Mouse (Mus musculus): ENCODE results near the gene Selenom. TPM values are rescaled to one million over a fixed set of nuclear protein-coding genes. Genes with fewer than 3 reads are reported as not detected.

Selenom gene
- polyA plus RNA-seq, 1 experiment, result 889 TPM

- Histone ChIP-seq H3K27ac (ENCODE audit: insufficient read depth, low read length) (no peak within 1 kb of the TSS), H3K4me1 (ENCODE audit: control insufficient read depth, insufficient read depth, low read length) (peaks cover 22% of the 10 kb centered on the region), H3K27me3 (ENCODE audit: control insufficient read depth, insufficient read depth, low read length) (no peaks in the 10 kb centered on the region), H3K4me3 (replicated peaks; ENCODE audit: insufficient read depth, low read depth, low read length) (no peak within 1 kb of the TSS)
- 12% methylated on average over 11 of the region's 11 CpGs for WGBS
- peak in 1 of 2 experiments; percentile 49 for DNase-seq
- no peak for TF ChIP-seq CTCF (IDR thresholded peaks at IDR 0.05; ENCODE audit: borderline replicate concordance, insufficient read depth, low read depth, low read length)
- no peak for TF ChIP-seq POLR2A (IDR thresholded peaks at IDR 0.05; ENCODE audit: borderline replicate concordance, insufficient read depth, low read length)
Measured at GRCm38 (mm10) chr11:3487952-3488570, 26.4 kb upstream of the Selenom start, which contains the start of gene Pla2g3. Gene Pla2g3 (plus strand): TSS chr11:3488284.

DNA sequence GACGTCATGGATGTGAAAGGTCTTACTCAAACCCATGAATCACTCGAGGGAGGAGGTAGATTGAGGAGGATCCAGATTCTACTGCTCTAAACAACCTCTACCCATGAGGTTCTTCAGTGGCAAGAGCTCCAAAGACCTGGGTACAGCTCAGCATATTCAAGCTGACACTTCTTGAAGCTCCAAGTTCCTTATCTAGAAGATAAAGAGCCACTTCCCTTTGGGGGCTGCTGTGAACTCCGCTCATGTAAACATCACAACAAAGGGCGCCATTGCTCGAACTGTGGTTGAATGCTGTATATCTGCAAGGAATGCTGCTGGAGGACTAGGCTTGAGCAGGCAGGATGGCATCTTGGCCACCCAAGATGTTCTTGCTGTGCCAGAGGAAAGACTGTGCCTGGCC, 25.4 kb upstream of the Selenom start:
- Histone ChIP-seq H3K27ac (ENCODE audit: insufficient read depth, low read length) (no peak overlapping the region), H3K27me3 (ENCODE audit: control insufficient read depth, insufficient read depth, low read length) (no peaks in the 10 kb centered on the region), H3K4me3 (replicated peaks; ENCODE audit: insufficient read depth, low read depth, low read length) (no peak overlapping the region), H3K4me1 (ENCODE audit: control insufficient read depth, insufficient read depth, low read length) (peaks cover 24% of the 10 kb centered on the region)
- no peak for DNase-seq
- no peak for TF ChIP-seq POLR2A (IDR thresholded peaks at IDR 0.05; ENCODE audit: borderline replicate concordance, insufficient read depth, low read length)
- no peak for TF ChIP-seq CTCF (IDR thresholded peaks at IDR 0.05; ENCODE audit: borderline replicate concordance, insufficient read depth, low read depth, low read length)
- 90% methylated on average over 5 of the region's 5 CpGs for WGBS

- 28% methylated on average over 4 of the region's 4 CpGs for WGBS
- TF ChIP-seq POLR2A (IDR thresholded peaks at IDR 0.05; ENCODE audit: borderline replicate concordance, insufficient read depth, low read length) (no peak), CTCF (IDR thresholded peaks at IDR 0.05; ENCODE audit: borderline replicate concordance, insufficient read depth, low read depth, low read length) (no peak)
- H3K4me3 ChIP-seq (replicated peaks; ENCODE audit: insufficient read depth, low read depth, low read length), result no peak overlapping the region
- no peaks in the 10 kb centered on the region for H3K27me3 ChIP-seq (ENCODE audit: control insufficient read depth, insufficient read depth, low read length)
- peak in 1 of 2 experiments; percentile 27 for DNase-seq
- peaks cover 28% of the 10 kb centered on the region for H3K4me1 ChIP-seq (ENCODE audit: control insufficient read depth, insufficient read depth, low read length)
- H3K27ac ChIP-seq (ENCODE audit: insufficient read depth, low read length), result no peak overlapping the region
Measured at GRCm38 (mm10) chr11:3492748-3493147, 21.7 kb upstream of the Selenom start.

- no peak overlapping the region for H3K4me3 ChIP-seq (replicated peaks; ENCODE audit: insufficient read depth, low read depth, low read length)
- no peak for TF ChIP-seq POLR2A (IDR thresholded peaks at IDR 0.05; ENCODE audit: borderline replicate concordance, insufficient read depth, low read length)
- no peak for TF ChIP-seq CTCF (IDR thresholded peaks at IDR 0.05; ENCODE audit: borderline replicate concordance, insufficient read depth, low read depth, low read length)
- peaks cover 19% of the 10 kb centered on the region for H3K4me1 ChIP-seq (ENCODE audit: control insufficient read depth, insufficient read depth, low read length)
- 51% methylated on average over 17 of the region's 17 CpGs for WGBS
- H3K27me3 ChIP-seq (ENCODE audit: control insufficient read depth, insufficient read depth, low read length), result no peaks in the 10 kb centered on the region
- no peak overlapping the region for H3K27ac ChIP-seq (ENCODE audit: insufficient read depth, low read length)
- peak in 1 of 2 experiments; percentile 29 for DNase-seq
Measured at GRCm38 (mm10) chr11:3494857-3495256, 19.6 kb upstream of the Selenom start.

DNA sequence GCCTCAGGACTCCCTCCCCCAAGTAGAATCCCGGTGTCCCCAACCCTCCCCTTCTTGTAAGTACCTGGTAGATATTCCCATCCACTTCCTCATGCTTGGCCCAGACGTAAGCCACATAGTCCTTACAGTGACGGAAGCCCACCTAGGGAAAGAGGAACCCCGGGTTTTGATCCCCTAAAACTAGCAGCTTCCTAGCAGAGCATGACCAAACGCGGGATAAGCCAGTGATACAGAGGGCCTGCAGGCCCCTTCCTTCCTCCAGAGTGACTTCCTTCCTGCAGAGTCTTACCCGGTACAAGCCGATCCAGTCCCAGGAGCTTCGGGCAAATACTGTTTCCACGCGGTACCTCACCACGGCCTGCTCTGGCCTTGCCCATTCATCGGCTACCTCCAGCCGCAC, 19.0 kb upstream of the Selenom start:
- Histone ChIP-seq H3K4me3 (replicated peaks; ENCODE audit: insufficient read depth, low read depth, low read length) (no peak overlapping the region), H3K4me1 (ENCODE audit: control insufficient read depth, insufficient read depth, low read length) (peaks cover 24% of the 10 kb centered on the region), H3K27me3 (ENCODE audit: control insufficient read depth, insufficient read depth, low read length) (no peaks in the 10 kb centered on the region), H3K27ac (ENCODE audit: insufficient read depth, low read length) (no peak overlapping the region)
- WGBS, result 89% methylated on average over 14 of the region's 14 CpGs
- no peak for DNase-seq
- no peak for TF ChIP-seq POLR2A (IDR thresholded peaks at IDR 0.05; ENCODE audit: borderline replicate concordance, insufficient read depth, low read length)
- TF ChIP-seq CTCF (IDR thresholded peaks at IDR 0.05; ENCODE audit: borderline replicate concordance, insufficient read depth, low read depth, low read length), result no peak

DNA sequence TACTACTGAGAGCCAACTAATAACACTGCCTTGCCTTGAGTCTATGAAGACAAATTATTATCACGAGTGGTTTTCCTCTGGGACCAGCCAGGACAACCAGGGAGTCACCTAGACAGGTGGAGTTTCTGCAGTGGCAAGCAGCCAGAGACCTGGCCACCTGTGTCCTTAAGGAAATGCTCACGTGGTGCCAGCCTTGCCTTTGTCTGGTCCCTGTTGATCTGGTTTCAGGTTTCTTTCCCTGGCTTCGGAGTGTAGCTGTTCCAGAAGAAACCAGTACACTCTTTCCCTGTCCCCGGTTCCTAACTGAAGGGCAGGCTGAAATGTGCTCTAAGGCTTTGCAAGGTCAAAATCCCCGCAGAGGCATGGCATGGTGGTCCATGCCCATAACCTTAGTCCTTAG, 17.7 kb upstream of the Selenom start:
- DNase-seq, result peak in 1 of 2 experiments; percentile 41
- peaks cover 32% of the 10 kb centered on the region for H3K4me1 ChIP-seq (ENCODE audit: control insufficient read depth, insufficient read depth, low read length)
- no peaks in the 10 kb centered on the region for H3K27me3 ChIP-seq (ENCODE audit: control insufficient read depth, insufficient read depth, low read length)
- WGBS, result 33% methylated on average over 5 of the region's 5 CpGs
- no peak overlapping the region for H3K27ac ChIP-seq (ENCODE audit: insufficient read depth, low read length)
- TF ChIP-seq POLR2A (IDR thresholded peaks at IDR 0.05; ENCODE audit: borderline replicate concordance, insufficient read depth, low read length) (no peak), CTCF (IDR thresholded peaks at IDR 0.05; ENCODE audit: borderline replicate concordance, insufficient read depth, low read depth, low read length) (no peak)
- H3K4me3 ChIP-seq (replicated peaks; ENCODE audit: insufficient read depth, low read depth, low read length), result no peak overlapping the region

GRCm38 (mm10) chr11:3497296-3497695, 17.2 kb upstream of the Selenom start:
- H3K27ac ChIP-seq (ENCODE audit: insufficient read depth, low read length), result no peak overlapping the region
- H3K27me3 ChIP-seq (ENCODE audit: control insufficient read depth, insufficient read depth, low read length), result no peaks in the 10 kb centered on the region
- DNase-seq, result no peak
- WGBS, result 77% methylated on average over 1 of the region's 1 CpGs
- H3K4me1 ChIP-seq (ENCODE audit: control insufficient read depth, insufficient read depth, low read length), result peaks cover 27% of the 10 kb centered on the region
- TF ChIP-seq CTCF (IDR thresholded peaks at IDR 0.05; ENCODE audit: borderline replicate concordance, insufficient read depth, low read depth, low read length), result no peak
- no peak for TF ChIP-seq POLR2A (IDR thresholded peaks at IDR 0.05; ENCODE audit: borderline replicate concordance, insufficient read depth, low read length)
- no peak overlapping the region for H3K4me3 ChIP-seq (replicated peaks; ENCODE audit: insufficient read depth, low read depth, low read length)

- no peaks in the 10 kb centered on the region for H3K27me3 ChIP-seq (ENCODE audit: control insufficient read depth, insufficient read depth, low read length)
- peak overlapping the region; percentile 94 for H3K27ac ChIP-seq (ENCODE audit: insufficient read depth, low read length)
- no peak for TF ChIP-seq POLR2A (IDR thresholded peaks at IDR 0.05; ENCODE audit: borderline replicate concordance, insufficient read depth, low read length)
- no peak for TF ChIP-seq CTCF (IDR thresholded peaks at IDR 0.05; ENCODE audit: borderline replicate concordance, insufficient read depth, low read depth, low read length)
- H3K4me1 ChIP-seq (ENCODE audit: control insufficient read depth, insufficient read depth, low read length), result peaks cover 31% of the 10 kb centered on the region
- DNase-seq, result peak in 1 of 2 experiments; percentile 69
- 18% methylated on average over 17 of the region's 17 CpGs for WGBS
- H3K4me3 ChIP-seq (replicated peaks; ENCODE audit: insufficient read depth, low read depth, low read length), result peak overlapping the region; percentile 87
Measured at GRCm38 (mm10) chr11:3502057-3502456, 12.4 kb upstream of the Selenom start.
